Mouse (Mus musculus): ENCODE data around the gene AY761184.
"Not testable (repeated sequence)": the region's sequence is repeated elsewhere in the genome, so short reads cannot be mapped to it uniquely, and the experiment has no call there.

Gene AY761184

GRCm38 (mm10) chr8:21703545-21703944, at the start of gene AY761184:
TSS of gene AY761184 (minus strand) at chr8:21703645.
- DNase-seq, result not testable (repeated sequence)

DNA sequence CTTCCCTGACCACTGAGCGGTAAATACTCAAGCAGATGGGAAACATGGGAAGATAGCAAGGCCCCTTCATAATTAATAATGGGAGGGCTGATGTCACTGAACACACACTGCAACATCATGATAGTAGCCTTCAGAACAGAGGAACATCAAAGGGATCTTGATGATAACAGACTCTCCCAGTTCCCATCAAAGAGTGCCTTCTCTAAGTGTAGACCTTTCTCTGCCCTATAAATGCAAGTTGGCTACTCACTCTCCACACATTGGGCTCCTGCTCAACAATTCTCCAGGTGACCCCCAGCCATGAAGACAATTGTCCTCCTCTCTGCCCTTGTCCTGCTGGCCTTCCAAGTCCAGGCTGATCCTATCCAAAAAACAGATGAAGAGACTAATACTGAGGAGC, 37.9 kb downstream of the AY761184 start, which contains the start of gene Defa34:
Gene Defa34 (plus strand): TSS at position 301 of the 400 bp plus-strand sequence.
- not testable (repeated sequence) for DNase-seq

DNA sequence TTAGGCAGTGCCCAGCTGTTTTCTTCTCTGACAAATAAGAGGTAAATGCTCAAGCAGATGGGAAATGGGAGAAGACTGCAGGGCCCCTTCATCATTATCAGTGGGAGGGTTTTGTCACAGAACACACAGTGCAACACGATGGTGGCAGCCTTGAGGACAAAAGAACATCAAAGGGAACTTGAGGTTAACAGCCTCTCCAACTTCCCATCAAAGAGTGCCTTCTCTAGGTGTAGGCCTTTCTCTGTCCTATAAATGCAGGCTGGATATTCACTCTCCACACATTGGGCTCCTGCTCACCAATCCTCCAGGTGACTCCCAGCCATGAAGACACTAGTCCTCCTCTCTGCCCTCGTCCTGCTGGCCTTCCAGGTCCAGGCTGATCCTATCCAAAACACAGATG, 48.0 kb downstream of the AY761184 start, which contains the start of gene Defa17:
Gene Defa17 (plus strand): TSS at position 301 of the 400 bp plus-strand sequence.
- not testable (repeated sequence) for DNase-seq

Measured in lung, postnatal 36 days (tissue).